Mouse (Mus musculus) MEL (cell line): ENCODE measurements around the gene Qrich1. TPM values are rescaled to one million over a fixed set of nuclear protein-coding genes. Genes with fewer than 3 reads are reported as not detected.

Experiments
- DNase-seq: peaks from one replicate; pipeline ENCODE4 v3.0.0; 2011; ENCODE audit warnings: low read depth, low spot score
- H3K27ac ChIP-seq: 2 replicates; pipeline ENCODE4 v1.5.1; 2012; ENCODE audit warnings: low read depth, mild to moderate bottlenecking, control low read depth, low read length, moderate library complexity; ENCODE audit not compliant: control insufficient read depth
- H3K27me3 ChIP-seq, 2 experiments: fragments of 150-350 bp in 1 of 2; sonication (generic) in 1 of 2; 2 replicates each; pipeline ENCODE4 v1.6.1; 2012; ENCODE audit warnings: low read length in 2 of 2, mild to moderate bottlenecking in 2 of 2, improper control_type of control experiment in 1 of 2, moderate library complexity in 1 of 2; ENCODE audit not compliant: insufficient read depth in 2 of 2, control insufficient read depth in 1 of 2
- H3K36me3 ChIP-seq, 2 experiments: 2 replicates each; pipeline ENCODE4 v1.6.1; 2012 to 2014; ENCODE audit warnings: low read length in 2 of 2, improper control_type of control experiment in 1 of 2, inconsistent platforms in 1 of 2, mild to moderate bottlenecking in 1 of 2; ENCODE audit not compliant: insufficient read depth in 2 of 2, control insufficient read depth in 1 of 2
- H3K4me1 ChIP-seq, 2 experiments: fragments of 150-350 bp in 1 of 2; sonication (generic) in 1 of 2; 2 replicates each; pipeline ENCODE4 v1.6.1; 2012; ENCODE audit warnings: low read length in 2 of 2, improper control_type of control experiment in 1 of 2, mild to moderate bottlenecking in 1 of 2; ENCODE audit not compliant: insufficient read depth in 2 of 2, control insufficient read depth in 1 of 2
- H3K4me3 ChIP-seq, 2 experiments: fragments of 150-350 bp in 1 of 2; sonication (generic) in 1 of 2; 2 replicates each; pipeline ENCODE4 v1.5.1; 2012; ENCODE audit warnings: low read depth in 2 of 2, low read length in 2 of 2, mild to moderate bottlenecking in 2 of 2, moderate library complexity in 2 of 2, control low read depth in 1 of 2, improper control_type of control experiment in 1 of 2; ENCODE audit not compliant: control insufficient read depth in 1 of 2, insufficient read depth in 1 of 2
- H3K79me2 ChIP-seq: 2 replicates; pipeline ENCODE4 v1.6.1; 2012; ENCODE audit warnings: mild to moderate bottlenecking, low read length, moderate library complexity; ENCODE audit not compliant: control insufficient read depth, poor library complexity, insufficient read depth
- H3K9ac ChIP-seq: 2 replicates; pipeline ENCODE4 v1.6.1; 2012; ENCODE audit warnings: low read depth, mild to moderate bottlenecking, control low read depth, low read length, moderate library complexity; ENCODE audit not compliant: control insufficient read depth, poor library complexity, severe bottlenecking
- H3K9me3 ChIP-seq: fragments of 150-350 bp; sonication (generic); replicated peaks from 2 replicates; pipeline ENCODE4 v1.6.1; 2012; ENCODE audit warnings: mild to moderate bottlenecking, low read length, improper control_type of control experiment, moderate library complexity; ENCODE audit not compliant: insufficient read depth
- BHLHE40 ChIP-seq: IDR thresholded peaks from 2 replicates; pipeline ENCODE4 v1.6.1; 2012; ENCODE audit warnings: low read depth, mild to moderate bottlenecking, inconsistent platforms, low read length, improper control_type of control experiment, borderline replicate concordance
- CHD2 ChIP-seq: IDR thresholded peaks from 2 replicates; pipeline ENCODE4 v1.6.1; 2011; ENCODE audit warnings: low read length, improper control_type of control experiment
- CTCF ChIP-seq, 3 experiments: IDR thresholded peaks in 2 of 3; conservative IDR thresholded peaks in 1 of 3; 2 replicates each; pipeline ENCODE4 v1.5.1; 2011 to 2012; ENCODE audit warnings: low read length in 3 of 3, low read depth in 2 of 3, mild to moderate bottlenecking in 2 of 3, improper control_type of control experiment in 1 of 3, inconsistent platforms in 1 of 3, mixed read lengths in 1 of 3, moderate library complexity in 1 of 3; ENCODE audit not compliant: control insufficient read depth in 1 of 3, insufficient read depth in 1 of 3, poor library complexity in 1 of 3, severe bottlenecking in 1 of 3
- E2F4 ChIP-seq: IDR thresholded peaks from 2 replicates; pipeline ENCODE4 v1.6.1; 2011; ENCODE audit warnings: low read depth, low read length, improper control_type of control experiment, borderline replicate concordance
- ELF1 ChIP-seq: IDR thresholded peaks from 2 replicates; pipeline ENCODE4 v1.6.1; 2014; ENCODE audit warnings: low read depth, mild to moderate bottlenecking, inconsistent platforms, low read length, improper control_type of control experiment, moderate library complexity
- EP300 ChIP-seq, 2 experiments: IDR thresholded peaks; 2 replicates each; pipeline ENCODE4 v1.6.1; 2011; ENCODE audit warnings: improper control_type of control experiment in 2 of 2, low read length in 2 of 2, low read depth in 1 of 2, mild to moderate bottlenecking in 1 of 2
- ETS1 ChIP-seq: IDR thresholded peaks from 2 replicates; pipeline ENCODE4 v1.6.1; 2012; ENCODE audit warnings: low read depth, mild to moderate bottlenecking, inconsistent platforms, low read length, improper control_type of control experiment, moderate library complexity
- GABPA ChIP-seq: IDR thresholded peaks from 2 replicates; pipeline ENCODE4 v1.6.1; 2012; ENCODE audit warnings: low read depth, mild to moderate bottlenecking, inconsistent platforms, low read length, improper control_type of control experiment, moderate library complexity
- GATA1 ChIP-seq: IDR thresholded peaks from 2 replicates; pipeline ENCODE4 v1.6.1; 2011; ENCODE audit warnings: low read depth, low read length, improper control_type of control experiment
- HCFC1 ChIP-seq: IDR thresholded peaks from 2 replicates; pipeline ENCODE4 v1.6.1; 2012; ENCODE audit warnings: low read depth, mild to moderate bottlenecking, inconsistent platforms, low read length, improper control_type of control experiment, moderate library complexity
- JUND ChIP-seq: IDR thresholded peaks from 2 replicates; pipeline ENCODE4 v1.6.1; 2011; ENCODE audit warnings: low read depth, mild to moderate bottlenecking, improper control_type of control experiment, low read length
- KAT2A ChIP-seq: conservative IDR thresholded peaks from 2 replicates; pipeline ENCODE4 v1.6.1; 2012; ENCODE audit warnings: low read depth, low read length, improper control_type of control experiment, inconsistent platforms
- MAFK ChIP-seq: IDR thresholded peaks from 2 replicates; pipeline ENCODE4 v1.6.1; 2011; ENCODE audit warnings: low read depth, mild to moderate bottlenecking, low read length, improper control_type of control experiment, borderline replicate concordance
- MAX ChIP-seq: IDR thresholded peaks from 2 replicates; pipeline ENCODE4 v1.6.1; 2011; ENCODE audit warnings: low read length, improper control_type of control experiment
- MEF2A ChIP-seq: IDR thresholded peaks from 2 replicates; pipeline ENCODE4 v1.6.1; 2014; ENCODE audit warnings: low read depth, mild to moderate bottlenecking, inconsistent platforms, low read length, improper control_type of control experiment; ENCODE audit not compliant: poor library complexity, insufficient replicate concordance, severe bottlenecking; ENCODE audit errors: extremely low read depth
- MXI1 ChIP-seq: IDR thresholded peaks from 2 replicates; pipeline ENCODE4 v1.6.1; 2011; ENCODE audit warnings: mild to moderate bottlenecking, low read depth, low read length, improper control_type of control experiment
- MYB ChIP-seq: IDR thresholded peaks from 2 replicates; pipeline ENCODE4 v1.6.1; 2011; ENCODE audit warnings: mild to moderate bottlenecking, low read depth, low read length, improper control_type of control experiment
- MYC ChIP-seq: IDR thresholded peaks from 2 replicates; pipeline ENCODE4 v1.6.1; 2011; ENCODE audit warnings: low read depth, mild to moderate bottlenecking, low read length, improper control_type of control experiment, moderate library complexity
- NELFE ChIP-seq: IDR thresholded peaks from 2 replicates; pipeline ENCODE4 v1.6.1; 2011; ENCODE audit warnings: low read depth, low read length, improper control_type of control experiment
- NRF1 ChIP-seq: IDR thresholded peaks from 2 replicates; pipeline ENCODE4 v1.6.1; 2014; ENCODE audit warnings: low read depth, mild to moderate bottlenecking, inconsistent platforms, low read length, improper control_type of control experiment, moderate library complexity; ENCODE audit not compliant: poor library complexity, insufficient read depth, severe bottlenecking
- POLR2A ChIP-seq, 2 experiments: IDR thresholded peaks; 2 replicates each; pipeline ENCODE4 v1.6.1; 2011 to 2012; ENCODE audit warnings: low read length in 2 of 2, mild to moderate bottlenecking in 2 of 2, control low read depth in 1 of 2, improper control_type of control experiment in 1 of 2, low read depth in 1 of 2, moderate library complexity in 1 of 2; ENCODE audit not compliant: control insufficient read depth in 1 of 2, insufficient read depth in 1 of 2, poor library complexity in 1 of 2
- POLR2AphosphoS2 ChIP-seq: IDR thresholded peaks from 2 replicates; pipeline ENCODE4 v1.6.1; 2011; ENCODE audit warnings: low read length, improper control_type of control experiment
- POLR2AphosphoS5 ChIP-seq: IDR thresholded peaks from 2 replicates; pipeline ENCODE4 v1.6.1; 2012; ENCODE audit warnings: low read depth, borderline replicate concordance, mild to moderate bottlenecking, inconsistent platforms, low read length, moderate library complexity, mixed read lengths
- RAD21 ChIP-seq: IDR thresholded peaks from 2 replicates; pipeline ENCODE4 v1.6.1; 2011; ENCODE audit warnings: mild to moderate bottlenecking, low read depth, low read length, improper control_type of control experiment
- RCOR1 ChIP-seq: IDR thresholded peaks from 2 replicates; pipeline ENCODE4 v1.6.1; 2012; ENCODE audit warnings: low read depth, mild to moderate bottlenecking, inconsistent platforms, low read length, improper control_type of control experiment
- SIN3A ChIP-seq: IDR thresholded peaks from 2 replicates; pipeline ENCODE4 v1.6.1; 2012; ENCODE audit warnings: low read length, improper control_type of control experiment, inconsistent platforms
- SMC3 ChIP-seq: IDR thresholded peaks from 2 replicates; pipeline ENCODE4 v1.6.1; 2011; ENCODE audit warnings: low read depth, low read length, improper control_type of control experiment
- TAL1 ChIP-seq: IDR thresholded peaks from 2 replicates; pipeline ENCODE4 v1.6.1; 2012; ENCODE audit warnings: mild to moderate bottlenecking, inconsistent platforms, low read length, moderate library complexity, mixed read lengths
- TBP ChIP-seq: IDR thresholded peaks from 2 replicates; pipeline ENCODE4 v1.8.0; 2011; ENCODE audit warnings: low read depth, low read length, improper control_type of control experiment
- TCF12 ChIP-seq: IDR thresholded peaks from 2 replicates; pipeline ENCODE4 v1.6.1; 2014; ENCODE audit warnings: low read depth, mild to moderate bottlenecking, inconsistent platforms, low read length, improper control_type of control experiment, moderate library complexity
- UBTF ChIP-seq: IDR thresholded peaks from 2 replicates; pipeline ENCODE4 v1.6.1; 2012; ENCODE audit warnings: low read depth, mild to moderate bottlenecking, inconsistent platforms, low read length, improper control_type of control experiment, moderate library complexity, borderline replicate concordance; ENCODE audit not compliant: insufficient read depth
- USF1 ChIP-seq: IDR thresholded peaks from 2 replicates; pipeline ENCODE4 v1.6.1; 2014; ENCODE audit warnings: low read depth, mild to moderate bottlenecking, inconsistent platforms, low read length, improper control_type of control experiment, moderate library complexity
- USF2 ChIP-seq, 2 experiments: IDR thresholded peaks; 2 replicates each; pipeline ENCODE4 v1.6.1; 2011 to 2012; ENCODE audit warnings: improper control_type of control experiment in 2 of 2, low read length in 2 of 2, borderline replicate concordance in 1 of 2, inconsistent platforms in 1 of 2, low read depth in 1 of 2, mild to moderate bottlenecking in 1 of 2; ENCODE audit not compliant: insufficient read depth in 1 of 2
- ZC3H11A ChIP-seq: IDR thresholded peaks from 2 replicates; pipeline ENCODE4 v1.6.1; 2012; ENCODE audit warnings: low read depth, mild to moderate bottlenecking, inconsistent platforms, low read length, improper control_type of control experiment
- ZKSCAN1 ChIP-seq: IDR thresholded peaks from 2 replicates; pipeline ENCODE4 v1.6.1; 2012; ENCODE audit warnings: low read depth, mild to moderate bottlenecking, inconsistent platforms, low read length, improper control_type of control experiment, moderate library complexity
- ZNF384 ChIP-seq: IDR thresholded peaks from 2 replicates; pipeline ENCODE4 v1.6.1; 2012; ENCODE audit warnings: low read depth, mild to moderate bottlenecking, inconsistent platforms, low read length, improper control_type of control experiment
- polyA plus RNA-seq, 2 experiments: library from polyadenylated mRNA; stranded (reverse) in 1 of 2; unstranded in 1 of 2; fragments of >175 nt in 1 of 2; fragments of >200 nt in 1 of 2; gene quantifications; 2 replicates each; pipeline versions ENCODE4 v1.2.1 to v1.2.4; 2012; ENCODE audit warnings: low replicate concordance in 2 of 2, low read depth in 1 of 2; ENCODE audit not compliant: insufficient read length in 2 of 2, insufficient read depth in 1 of 2, missing spikeins in 1 of 2
- total RNA-seq: library from RNA; depleted of rRNA; stranded (reverse); fragments of 300-350 nt; gene quantifications from 2 replicates; pipeline ENCODE4 v1.2.3, GENCODE M21; 2012

The Qrich1 gene
- total and polyA plus RNA-seq, 3 experiments = 84.5 to 161 (median 126) TPM

GRCm38 (mm10) chr9:108560227-108560841 lies 43.7 kb downstream of the Qrich1 start, which contains the start of gene Impdh2:
Gene Impdh2, plus strand, starts transcription at chr9:108560286.
- Histone ChIP-seq H3K27me3 (no peaks in the 10 kb centered on the region), H3K27ac (peak within 1 kb of the TSS; percentile 73), H3K9me3 (no peaks in the 10 kb centered on the region), H3K4me1 (peaks cover 0 to 26% of the 10 kb centered on the region in 2 experiments; a peak in 3 of 4 replicates), H3K4me3 (peak within 1 kb of the TSS; percentile 74 to 95), H3K9ac (peak within 1 kb of the TSS; percentile 94), H3K36me3 (peaks cover 21 to 26% of the 10 kb centered on the region in 2 experiments), H3K79me2 (peaks cover 20% of the 10 kb centered on the region)
- peak; percentile 99 for DNase-seq
- TF ChIP-seq USF1 (peak; percentile 86), CHD2 (no peak), POLR2AphosphoS5 (peak; percentile 95), TAL1 (peak; percentile 71), POLR2A (IDR thresholded peaks at IDR 0.05; ENCODE audit: control insufficient read depth in 1 of 2, insufficient read depth in 1 of 2, low read depth in 1 of 2, low read length in 2 of 2, poor library complexity in 1 of 2) (peak; percentile 95 to 98), UBTF (no peak), GATA1 (peak; percentile 44; the same call in 1 of the 2 replicates), MXI1 (peak; percentile 98), MYB (no peak), SMC3 (0 out of 2 replicates have a peak, but pooled peaks have one; percentile 4), NELFE (peak; percentile 93), MAX (peak; percentile 100), EP300 (IDR thresholded peaks at IDR 0.05; ENCODE audit: low read depth in 1 of 2, low read length in 2 of 2) (peak in 1 of 2 experiments; percentile 60; a peak in 2 of 4 replicates), JUND (no peak), MYC (peak; percentile 99), GABPA (no peak), NRF1 (peak; percentile 54; the same call in 1 of the 2 replicates), E2F4 (no peak), POLR2AphosphoS2 (peak; percentile 98), TBP (peak; percentile 81), TCF12 (peak; percentile 51), MEF2A (no peak), ZNF384 (no peak), ETS1 (peak; percentile 73), HCFC1 (peak; percentile 80), ELF1 (peak; percentile 42; the same call in 1 of the 2 replicates), RCOR1 (no peak), MAFK (no peak), BHLHE40 (peak; percentile 63; the same call in 1 of the 2 replicates), RAD21 (no peak), ZKSCAN1 (no peak), ZC3H11A (no peak), CTCF (IDR thresholded peaks at IDR 0.05 in 2 of 3, conservative IDR thresholded peaks at IDR 0.05 in 1 of 3; ENCODE audit: control insufficient read depth in 1 of 3, insufficient read depth in 1 of 3, low read depth in 2 of 3, low read length in 3 of 3, poor library complexity in 1 of 3, severe bottlenecking in 1 of 3) (no peak), KAT2A (peak; percentile 47; the same call in 1 of the 2 replicates), USF2 (IDR thresholded peaks at IDR 0.05; ENCODE audit: borderline replicate concordance in 1 of 2, insufficient read depth in 1 of 2, low read depth in 1 of 2, low read length in 2 of 2) (peak in 1 of 2 experiments; percentile 14; a peak in 1 of 4 replicates), SIN3A (peak; percentile 97)
